Mouse (Mus musculus) megakaryocyte progenitor cell, adult 5-6 weeks (primary cell): ENCODE results near the gene Bag3. TPM values are rescaled to one million over a fixed set of nuclear protein-coding genes. Genes with fewer than 3 reads are reported as not detected.
A peak's percentile ranks its signal among the peaks of the same experiment; 100 is the strongest.

ENCODE experiments used
- ATAC-seq: replicated peaks from 2 replicates; pipeline ENCODE4 v1.8.0; 2016; ENCODE audit warnings: mild to moderate bottlenecking, moderate TSS enrichment, inconsistent platforms; ENCODE audit not compliant: poor library complexity
- total RNA-seq, 2 experiments: library from RNA; stranded (forward) in 1 of 2; stranded (reverse) in 1 of 2; fragments of 157-497, 149-512 nt in 1 of 2; fragments of 200-1000 nt in 1 of 2; gene quantifications; 2 replicates each; pipeline versions ENCODE4 v1.2.3 to v1.2.4; 2015 to 2017

Gene Bag3
- total RNA-seq, 2 experiments from 2014 or later, result 6.2 to 6.8 TPM

DNA sequence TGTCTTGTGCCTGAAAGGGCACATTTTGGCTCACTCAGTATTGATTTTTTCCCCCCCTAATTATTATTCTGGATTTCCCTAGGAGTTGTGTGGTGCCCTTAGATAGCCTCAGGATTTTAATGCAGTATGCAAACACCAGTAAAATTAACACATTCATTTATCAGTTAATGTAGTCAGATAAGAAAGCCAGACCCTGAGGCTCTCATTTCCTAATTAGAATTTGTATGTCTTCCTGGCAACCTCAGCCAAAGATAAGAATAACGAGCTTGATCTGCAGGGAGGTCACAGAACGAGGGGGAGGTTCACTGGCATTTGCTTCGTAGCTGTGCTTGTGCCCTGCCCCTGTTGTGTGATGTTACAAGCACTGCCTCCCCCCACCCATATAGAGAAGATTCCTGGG, 12.7 kb downstream of the Bag3 start:
- peak; percentile 40; the same call in 1 of the 2 replicates for ATAC-seq

DNA sequence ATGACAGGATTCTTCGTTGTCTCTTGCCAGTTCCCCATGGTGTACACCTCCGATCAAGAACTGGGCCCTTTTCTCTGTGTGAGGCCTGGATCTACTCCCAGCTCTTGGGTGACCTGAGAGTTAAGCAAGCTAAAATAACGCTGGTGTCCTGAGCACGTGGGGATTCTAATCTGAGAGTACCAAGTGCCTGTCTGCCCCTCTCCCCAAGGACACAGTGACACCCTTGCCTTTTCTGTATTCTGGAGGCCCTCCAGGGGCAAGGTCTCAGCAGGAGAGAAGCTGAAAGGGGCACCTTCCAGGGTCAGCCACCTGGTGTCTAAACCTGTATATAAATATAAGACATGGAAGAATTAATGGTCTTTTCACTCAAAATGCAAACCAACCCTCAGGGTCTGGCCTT, 14.3 kb downstream of the Bag3 start:
- no peak for ATAC-seq

DNA sequence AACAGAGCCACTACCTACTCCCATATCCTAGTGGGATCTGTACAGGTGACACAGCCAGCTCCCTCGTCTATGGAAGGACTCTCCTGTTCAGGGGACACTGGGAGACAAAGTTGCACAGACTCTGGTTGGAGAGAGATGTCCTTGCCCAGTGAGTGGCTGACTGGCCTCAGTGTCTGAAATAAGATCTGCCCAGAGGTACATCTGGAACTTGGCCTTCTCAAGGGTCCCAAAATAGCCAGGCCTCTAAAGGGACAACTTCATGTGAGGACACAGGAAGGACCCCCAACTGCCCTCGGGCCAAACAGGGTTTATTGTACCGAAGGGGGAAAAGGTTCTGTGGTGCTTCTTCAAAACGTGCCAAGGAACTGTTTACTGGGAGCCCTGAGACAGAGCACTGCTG, 14.8 kb downstream of the Bag3 start:
- ATAC-seq, result no peak

DNA sequence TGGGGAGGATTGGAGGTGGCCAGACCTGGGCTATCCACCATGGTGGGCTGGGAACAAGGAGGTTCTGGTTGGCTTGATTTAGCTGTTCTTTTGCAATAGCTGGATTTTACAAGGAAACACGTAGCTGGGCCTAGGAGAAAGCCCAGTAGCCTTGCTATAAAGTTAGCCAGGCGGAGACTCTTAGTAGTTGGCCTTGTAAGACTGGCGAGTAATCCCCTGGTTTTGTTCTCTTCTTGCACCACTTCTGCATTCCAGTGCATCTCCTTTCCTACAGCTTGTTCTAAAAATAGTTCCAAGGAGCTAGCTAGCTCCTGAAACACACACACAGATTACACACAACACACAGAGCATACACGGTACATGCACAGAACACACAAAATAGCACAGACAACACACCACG, 15.4 kb downstream of the Bag3 start:
- no peak for ATAC-seq

DNA sequence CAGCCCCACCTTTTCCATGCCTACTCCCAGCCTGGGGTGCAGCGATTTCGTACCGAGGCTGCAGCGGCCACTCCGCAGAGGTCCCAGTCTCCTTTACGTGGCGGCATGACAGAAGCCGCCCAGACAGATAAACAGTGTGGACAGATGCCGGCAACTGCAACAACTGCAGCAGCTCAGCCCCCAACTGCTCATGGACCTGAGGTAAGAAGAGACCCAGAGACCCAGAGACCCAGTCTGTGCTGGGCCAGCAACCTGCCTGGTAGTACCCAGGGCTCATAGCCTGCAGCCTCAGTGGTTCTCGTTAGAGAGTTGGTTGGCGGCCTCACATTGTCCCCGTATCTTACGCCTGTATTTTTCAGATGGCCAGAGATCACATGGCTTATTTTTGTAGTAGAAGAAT, 16.7 kb downstream of the Bag3 start:
- no peak for ATAC-seq

DNA sequence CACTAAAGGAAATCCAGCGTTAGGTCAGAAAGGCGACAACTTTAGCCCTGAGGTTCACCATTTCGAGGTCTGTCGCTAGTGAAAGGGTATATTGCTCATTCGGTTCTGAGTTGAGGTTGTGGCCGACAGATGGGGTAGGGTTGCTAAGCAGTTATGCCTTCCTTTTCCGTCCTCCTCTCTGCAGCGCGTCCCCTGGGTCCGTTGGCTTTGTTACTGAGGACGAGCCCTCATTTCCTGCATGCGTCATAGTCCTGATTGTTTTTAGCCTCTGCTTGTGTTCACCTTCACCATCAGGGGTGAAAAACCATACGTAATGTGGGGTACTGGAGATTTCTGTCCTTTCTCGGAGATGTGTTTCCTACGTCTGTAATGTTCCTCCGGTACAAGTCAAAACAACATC, 17.3 kb downstream of the Bag3 start:
- no peak for ATAC-seq

DNA sequence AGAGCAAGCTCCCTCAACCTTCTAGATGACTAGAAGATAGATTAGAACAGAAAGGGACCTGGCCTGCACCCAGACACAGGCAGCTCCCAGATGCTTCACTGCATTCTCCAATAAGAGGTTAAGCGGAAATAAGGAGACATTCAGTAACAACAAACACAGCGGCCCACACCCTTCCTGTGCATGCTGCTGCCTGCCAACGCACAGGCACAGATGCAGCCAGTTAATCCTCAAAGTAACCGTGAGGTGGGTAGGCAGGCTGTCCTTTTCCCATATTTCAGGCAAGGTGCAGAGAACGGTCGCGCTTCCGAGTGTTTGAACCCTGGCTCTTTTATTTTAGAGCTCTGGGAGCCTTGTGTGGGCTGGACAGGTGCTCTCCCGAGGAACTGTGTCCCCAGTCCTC, 17.8 kb downstream of the Bag3 start:
- ATAC-seq, result no peak

DNA sequence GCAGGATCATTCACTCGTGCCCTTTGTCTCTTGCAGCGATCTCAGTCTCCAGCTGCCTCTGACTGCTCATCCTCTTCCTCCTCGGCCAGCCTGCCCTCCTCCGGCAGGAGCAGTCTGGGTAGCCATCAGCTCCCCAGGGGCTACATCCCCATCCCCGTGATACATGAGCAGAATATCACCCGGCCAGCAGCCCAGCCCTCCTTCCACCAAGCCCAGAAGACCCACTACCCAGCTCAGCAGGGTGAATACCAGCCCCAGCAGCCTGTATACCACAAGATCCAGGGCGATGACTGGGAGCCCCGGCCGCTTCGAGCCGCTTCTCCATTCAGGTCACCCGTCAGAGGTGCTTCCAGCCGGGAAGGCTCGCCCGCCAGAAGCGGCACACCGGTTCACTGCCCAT, 18.4 kb downstream of the Bag3 start:
- no peak for ATAC-seq

DNA sequence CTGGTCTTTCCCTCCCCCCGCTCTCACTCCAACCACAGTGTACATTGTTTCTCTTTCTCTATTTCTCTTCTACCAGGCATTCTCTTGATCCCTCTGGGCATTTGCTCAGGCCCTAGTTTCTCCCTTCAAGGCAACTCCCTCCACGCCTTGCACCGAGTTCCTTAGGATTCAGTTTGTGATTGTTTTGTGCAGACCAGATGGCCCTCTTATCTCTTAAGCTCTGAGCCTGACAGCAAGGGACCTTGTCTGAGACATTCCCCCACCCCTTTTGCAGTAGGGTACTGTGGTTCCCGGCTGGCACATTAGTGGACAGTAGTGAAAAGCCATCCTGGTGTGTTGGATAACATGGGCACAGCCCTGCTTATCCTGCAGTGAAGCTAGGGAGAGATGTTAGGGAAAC, 19.1 kb downstream of the Bag3 start:
- ATAC-seq, result peak; percentile 31; the same call in 1 of the 2 replicates

DNA sequence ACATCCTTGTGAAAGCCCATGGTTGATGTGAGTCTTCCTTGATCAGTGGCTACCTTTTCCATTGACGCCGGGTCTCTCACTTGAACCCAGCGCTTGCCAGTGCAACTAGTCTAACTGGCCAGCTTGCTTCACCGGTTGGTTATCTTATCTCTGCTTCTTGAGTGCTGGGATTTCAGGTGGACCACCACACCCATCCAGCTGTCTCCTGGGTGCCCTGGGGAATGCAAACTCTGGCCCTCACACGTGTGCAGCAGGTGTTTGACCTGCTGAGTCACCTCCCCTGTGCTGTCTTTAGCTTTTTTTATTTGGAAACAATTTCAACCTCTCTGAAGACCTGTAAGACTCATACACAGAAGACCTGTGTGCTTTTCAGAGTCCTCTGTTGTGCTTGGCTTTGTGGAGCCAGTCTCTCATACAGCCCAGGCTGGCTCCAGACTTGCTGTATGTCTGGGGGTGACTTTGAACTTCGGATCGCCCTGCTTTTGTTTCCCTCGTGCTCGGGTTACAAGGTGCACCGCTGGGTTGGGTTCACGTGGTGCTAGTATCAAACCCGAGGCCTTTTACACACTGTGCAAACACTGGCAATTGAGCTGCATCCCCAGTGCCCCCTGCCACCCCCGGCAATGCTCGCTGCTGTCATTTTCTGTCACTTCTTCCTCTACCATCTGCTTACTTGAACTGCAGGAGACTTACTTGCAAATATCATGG, 19.9 kb downstream of the Bag3 start:
- ATAC-seq, result no peak

DNA sequence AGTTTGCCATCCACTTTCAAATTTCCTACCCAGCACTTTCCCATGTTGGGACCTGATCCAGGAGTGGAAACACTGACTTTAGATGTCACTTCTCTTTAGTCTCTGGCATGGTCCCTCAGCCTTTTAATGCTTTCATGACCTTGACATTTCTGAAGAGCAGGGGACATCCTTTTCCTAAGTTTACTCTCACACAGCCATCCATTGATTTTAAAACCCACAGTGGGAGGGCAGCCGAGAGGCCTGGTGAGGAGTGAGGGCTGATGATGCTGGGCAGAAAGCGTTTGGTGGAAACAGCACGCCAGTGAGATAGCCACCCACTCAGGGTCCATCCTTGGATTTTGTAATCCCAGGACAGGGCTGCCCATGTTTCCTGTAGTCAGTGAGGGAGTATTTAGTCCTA, 20.5 kb downstream of the Bag3 start:
- ATAC-seq, result no peak

DNA sequence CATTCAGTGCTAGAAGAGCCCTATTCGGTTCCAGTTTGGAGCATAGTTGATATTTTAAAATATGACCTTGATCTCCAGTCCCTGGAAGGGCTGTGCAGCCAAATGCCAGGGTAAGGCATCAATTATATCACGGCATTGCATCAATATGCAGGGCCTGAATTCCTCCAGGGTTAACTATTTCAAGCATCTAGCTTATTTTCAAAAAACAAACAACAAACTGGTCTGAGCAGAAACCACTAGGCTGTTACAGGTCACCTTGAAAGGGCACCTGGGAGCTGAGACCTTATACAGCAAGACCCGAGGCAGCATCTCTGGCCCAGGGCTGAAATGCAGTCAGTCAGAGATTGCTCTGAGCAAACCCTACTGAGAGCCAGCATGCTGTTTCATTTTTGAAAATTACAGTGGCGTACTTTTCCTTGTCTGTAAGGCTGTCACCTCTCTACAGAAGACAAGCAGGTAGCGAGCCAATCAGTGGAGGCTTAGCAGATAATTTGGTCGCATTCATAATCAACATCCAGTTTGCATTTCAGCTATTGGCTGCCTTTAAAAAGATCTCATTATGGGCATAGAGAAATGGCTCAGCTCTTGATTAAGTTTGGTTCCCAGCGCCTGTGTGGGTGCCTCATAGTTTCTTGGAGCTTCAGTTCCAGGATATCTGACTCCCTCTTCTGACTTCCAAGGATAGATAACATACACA, 21.3 kb downstream of the Bag3 start:
- ATAC-seq, result no peak

DNA sequence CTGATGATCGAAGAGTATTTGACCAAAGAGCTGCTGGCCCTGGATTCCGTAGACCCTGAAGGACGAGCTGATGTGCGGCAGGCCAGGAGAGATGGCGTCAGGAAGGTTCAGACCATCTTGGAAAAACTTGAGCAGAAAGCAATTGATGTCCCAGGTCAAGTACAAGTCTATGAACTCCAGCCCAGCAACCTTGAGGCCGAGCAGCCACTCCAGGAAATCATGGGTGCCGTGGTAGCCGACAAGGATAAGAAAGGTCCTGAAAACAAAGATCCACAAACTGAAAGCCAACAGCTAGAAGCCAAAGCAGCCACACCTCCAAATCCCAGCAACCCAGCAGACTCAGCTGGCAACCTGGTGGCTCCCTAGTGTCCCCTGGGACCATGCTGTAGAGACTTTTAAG, 22.6 kb downstream of the Bag3 start:
- no peak for ATAC-seq

DNA sequence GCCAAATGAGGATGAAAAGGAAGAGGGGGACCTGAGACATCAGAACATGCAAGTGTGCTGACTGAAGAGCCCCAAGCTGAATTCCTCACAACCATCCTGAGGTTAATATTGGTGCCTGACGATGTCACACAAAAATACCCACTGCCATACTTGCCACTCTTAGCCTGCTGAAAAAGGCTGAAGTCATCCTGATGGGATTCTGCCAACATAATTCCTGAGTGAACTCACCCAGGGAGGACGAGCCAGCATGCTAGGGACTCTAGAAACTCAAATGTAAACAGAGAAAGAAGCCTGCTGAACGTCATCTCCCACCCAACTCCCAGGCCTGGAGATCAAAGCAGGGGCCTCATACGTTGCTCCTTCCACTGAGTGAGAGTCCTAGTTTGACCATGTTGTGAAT, 25.7 kb downstream of the Bag3 start:
- no peak for ATAC-seq

DNA sequence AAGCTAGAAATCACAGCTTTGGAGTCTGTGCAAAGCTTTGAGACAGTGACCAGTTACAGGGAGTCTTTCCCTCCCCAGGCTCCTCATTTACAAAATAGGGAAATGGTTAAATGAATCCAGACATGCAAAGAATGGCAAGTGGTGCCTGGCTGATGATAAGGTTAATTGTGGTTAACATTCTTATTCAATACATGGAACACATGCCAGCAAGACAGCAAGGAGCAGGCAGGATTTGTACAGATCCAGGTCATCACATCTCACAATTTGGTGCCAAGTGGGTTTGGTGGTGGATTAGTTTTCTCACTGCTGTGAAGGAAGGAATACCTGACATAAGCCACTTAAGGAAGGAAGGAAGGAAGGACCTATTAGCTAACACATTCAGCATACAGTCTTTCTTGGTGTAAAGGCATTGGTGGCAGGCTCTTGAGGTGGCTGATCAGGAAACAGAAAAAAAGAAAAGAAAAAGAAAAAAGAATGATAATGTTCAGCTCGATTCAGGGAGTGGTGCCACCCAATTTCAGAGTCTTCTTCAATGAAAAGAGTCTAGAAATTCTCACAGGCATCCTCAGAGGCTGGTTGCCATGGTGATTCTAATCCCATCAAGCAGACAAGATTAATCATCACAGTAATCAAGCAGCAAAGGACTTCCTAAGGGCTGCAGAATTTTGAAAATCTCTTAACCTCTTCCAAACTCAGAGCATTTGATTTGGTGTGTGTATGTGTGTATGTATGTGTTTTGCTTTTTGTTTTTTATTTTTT, 27.1 kb downstream of the Bag3 start:
- ATAC-seq, result peak; percentile 17; the same call in 1 of the 2 replicates

DNA sequence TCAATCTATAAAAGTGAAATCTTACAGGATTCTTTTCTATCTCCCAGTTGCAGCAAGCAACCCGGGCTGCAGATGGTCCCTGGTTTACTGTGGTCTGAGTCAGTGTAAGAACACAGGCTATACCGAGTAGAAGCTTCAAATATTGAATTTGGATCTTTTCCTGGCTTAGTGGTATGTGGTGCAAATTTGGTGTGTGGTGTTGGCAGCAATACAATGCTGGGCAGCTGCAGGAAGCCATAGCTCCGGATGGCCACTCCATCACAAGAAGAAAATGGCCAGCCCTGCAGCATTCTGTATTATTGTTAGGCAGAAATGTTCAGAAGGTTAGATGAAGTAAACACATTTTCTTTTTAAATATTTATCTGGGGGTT, 27.7 kb downstream of the Bag3 start:
- no peak for ATAC-seq

DNA sequence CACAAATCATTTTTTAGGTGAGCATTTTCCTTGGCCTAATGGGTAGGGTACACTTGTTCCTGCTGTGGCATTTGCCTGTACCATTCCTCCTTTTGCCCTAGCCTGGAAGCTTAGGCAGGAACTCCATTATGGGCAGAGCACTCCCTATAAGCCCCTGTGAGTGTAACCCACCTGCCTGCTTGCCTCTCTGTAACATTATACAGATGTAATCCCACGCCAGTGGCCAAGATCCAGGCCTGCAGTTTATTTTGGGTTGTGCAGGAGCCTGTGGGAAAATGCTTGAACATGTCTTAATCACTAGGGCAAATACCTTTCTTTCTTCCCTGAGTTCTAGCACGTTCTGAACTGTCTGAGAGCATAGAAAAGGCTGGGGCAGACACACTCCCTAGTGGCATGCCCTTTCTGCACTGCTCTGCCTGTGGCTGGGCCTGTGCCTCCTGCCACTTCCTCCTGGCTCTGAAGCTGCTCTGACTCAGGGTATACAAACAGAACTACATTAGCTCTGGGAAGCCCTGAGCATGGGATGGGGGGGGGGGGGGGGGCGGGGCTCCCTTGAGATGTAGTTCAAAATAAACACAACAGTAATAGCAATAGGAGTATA, 29.8 kb downstream of the Bag3 start:
- ATAC-seq, result peak; percentile 66

DNA sequence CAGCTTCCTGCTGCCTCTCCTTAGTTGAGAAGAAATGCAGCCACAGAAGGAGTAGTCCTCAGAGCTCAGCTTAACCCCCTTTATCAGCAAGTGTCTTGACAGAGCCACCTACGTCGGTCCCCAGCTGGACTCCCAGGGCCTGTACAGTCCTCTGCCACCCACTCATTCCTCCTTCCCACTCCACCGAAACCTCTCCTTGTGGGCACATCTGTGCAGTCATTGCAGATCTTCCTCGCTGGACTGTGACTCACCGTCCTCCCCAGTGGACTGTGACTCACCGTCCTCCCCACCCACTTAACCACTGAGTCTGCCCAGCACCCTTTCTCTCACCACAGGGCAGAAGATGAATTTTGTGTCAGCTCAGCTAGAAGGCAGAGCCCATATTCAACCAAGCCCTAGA, 31.1 kb downstream of the Bag3 start:
- ATAC-seq, result peak; percentile 42; the same call in 1 of the 2 replicates

DNA sequence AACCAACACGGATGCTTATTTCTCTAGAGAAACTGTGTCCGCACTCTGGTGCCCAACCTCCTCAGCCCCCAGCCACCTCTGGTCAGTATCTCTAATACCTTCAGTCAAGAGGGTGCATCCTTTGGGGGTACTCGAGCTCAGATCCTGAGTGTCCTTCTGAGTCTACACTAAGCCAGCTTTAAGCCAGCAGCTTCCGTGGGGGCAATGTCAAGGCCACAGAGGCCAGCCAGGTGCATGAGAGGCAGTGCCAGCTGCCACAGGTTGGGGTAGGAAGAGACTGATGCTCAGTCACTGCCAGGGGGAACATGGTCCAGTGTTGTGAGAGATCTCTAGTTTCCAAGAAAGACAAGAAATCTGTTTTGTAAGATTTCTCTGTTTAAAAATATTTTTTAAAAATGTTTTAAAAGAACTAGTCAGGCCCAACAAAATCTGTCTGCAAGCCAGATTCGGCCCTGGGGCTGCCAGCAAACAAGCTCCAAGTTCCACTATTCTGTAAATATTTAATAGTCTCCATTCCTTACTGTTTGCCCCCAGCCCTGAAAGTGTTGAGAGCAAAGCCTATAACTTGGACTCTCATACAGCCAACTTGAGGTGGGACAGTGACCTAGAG, 31.8 kb downstream of the Bag3 start:
- ATAC-seq, result no peak

DNA sequence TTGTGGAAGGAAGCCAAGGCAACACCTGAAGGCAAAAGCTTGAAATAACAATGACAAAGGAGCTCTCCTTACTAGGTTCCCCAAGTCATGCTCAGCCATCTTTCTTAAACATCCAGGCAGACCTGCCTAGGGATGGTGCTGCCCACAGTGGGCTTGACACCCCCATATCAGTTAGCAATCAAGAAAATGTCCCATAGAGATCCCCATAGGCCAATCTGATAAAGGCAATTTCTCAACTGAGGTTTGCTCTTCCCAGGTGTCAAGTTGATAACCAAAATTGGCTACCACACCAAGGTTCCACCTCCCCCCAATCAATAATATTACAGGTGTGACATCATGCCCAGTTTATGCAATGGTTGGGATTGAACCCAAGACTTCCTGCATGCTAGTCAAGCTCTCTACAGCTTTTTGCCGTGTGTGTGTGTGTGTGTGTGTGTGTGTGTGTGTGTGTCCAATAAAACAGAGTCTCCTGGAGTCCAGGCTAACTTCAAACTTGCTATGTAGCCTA, 33.6 kb downstream of the Bag3 start:
- ATAC-seq, result no peak

DNA sequence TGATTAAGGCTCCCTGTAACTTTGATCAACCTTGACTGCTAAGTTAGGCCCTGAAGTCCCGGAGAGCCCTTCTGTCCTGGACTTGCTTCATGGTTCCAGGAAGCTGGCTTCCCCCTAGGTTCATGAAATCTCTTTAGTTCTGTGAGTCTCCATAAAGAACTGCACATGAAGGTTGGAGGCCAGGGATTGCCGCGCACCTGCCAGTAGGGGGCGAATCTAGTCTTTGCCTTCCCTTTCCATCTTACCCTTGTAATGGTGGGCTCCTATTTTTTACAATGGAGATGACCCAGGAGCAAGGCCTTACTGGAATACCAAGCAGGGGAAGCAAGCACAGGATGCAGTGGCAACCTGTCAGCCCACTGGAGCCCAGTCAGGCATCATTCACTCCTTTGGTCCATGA, 40.0 kb downstream of the Bag3 start:
- ATAC-seq, result peak; percentile 81
